Mouse (Mus musculus): ENCODE measurements around the gene Mat1a. TPM values are rescaled to one million over a fixed set of nuclear protein-coding genes. Genes with fewer than 3 reads are reported as not detected.

Gene Mat1a
- polyA plus RNA-seq, 1 experiment: not detected

DNA sequence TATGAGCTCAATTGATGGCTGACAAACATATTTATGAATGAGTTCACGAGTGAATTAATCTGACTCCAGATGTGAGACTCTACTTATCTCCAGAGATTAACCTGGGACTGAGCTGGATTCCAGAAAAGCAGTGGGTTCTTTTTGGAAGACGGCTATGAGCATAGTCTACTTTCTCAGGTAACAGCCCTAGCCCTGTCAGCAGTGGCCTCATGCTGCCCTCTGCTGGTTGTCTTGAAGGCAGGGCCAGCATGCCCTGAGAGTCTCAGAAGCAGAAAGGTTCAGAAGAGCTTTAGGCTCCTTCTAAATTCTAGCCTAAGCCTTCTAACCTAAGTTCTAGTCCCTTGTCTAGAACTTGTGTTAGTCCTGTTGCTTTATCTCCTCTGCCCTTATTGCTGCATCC is 57.8 kb downstream of the Mat1a start:
- Histone ChIP-seq H3K4me1 (ENCODE audit: control insufficient read depth, insufficient read depth, low read length) (no peaks in the 10 kb centered on the region), H3K27ac (ENCODE audit: insufficient read depth, low read depth, low read length) (no peak overlapping the region), H3K4me3 (ENCODE audit: insufficient read depth, low read length) (no peak overlapping the region)
- TF ChIP-seq POLR2A (IDR thresholded peaks at IDR 0.05; ENCODE audit: borderline replicate concordance, low read depth, low read length) (no peak), CTCF (IDR thresholded peaks at IDR 0.05; ENCODE audit: low read depth, low read length) (no peak; the same call in 1 of the 2 replicates)

DNA sequence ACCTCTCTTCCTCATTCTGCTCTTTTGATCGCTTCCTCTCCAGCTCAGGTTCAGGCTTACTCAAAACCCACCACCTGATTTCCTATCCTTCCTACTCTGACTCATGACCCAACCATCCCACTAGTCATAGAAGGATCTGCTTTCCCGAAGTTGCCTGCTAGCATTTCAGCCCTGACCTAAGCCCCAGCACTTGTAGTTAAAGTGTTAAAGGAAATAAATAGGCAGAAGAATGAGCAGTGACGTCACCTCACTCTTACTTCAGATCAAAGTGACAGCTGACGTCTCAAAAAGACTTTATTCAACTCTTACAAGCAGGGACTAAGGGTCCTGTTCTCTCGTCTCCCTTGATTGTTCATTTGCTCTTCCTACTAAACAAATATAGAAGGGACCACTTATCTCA is 62.4 kb downstream of the Mat1a start:
- no peak for TF ChIP-seq POLR2A (IDR thresholded peaks at IDR 0.05; ENCODE audit: borderline replicate concordance, low read depth, low read length)
- TF ChIP-seq CTCF (IDR thresholded peaks at IDR 0.05; ENCODE audit: low read depth, low read length): no peak
- Histone ChIP-seq H3K4me3 (ENCODE audit: insufficient read depth, low read length) (no peak overlapping the region), H3K27ac (ENCODE audit: insufficient read depth, low read depth, low read length) (no peak overlapping the region), H3K4me1 (ENCODE audit: control insufficient read depth, insufficient read depth, low read length) (no peaks in the 10 kb centered on the region)

GRCm38 (mm10) chr14:41168567-41168966 is 63.7 kb downstream of the Mat1a start:
- Histone ChIP-seq H3K27ac (ENCODE audit: insufficient read depth, low read depth, low read length) (no peak overlapping the region), H3K4me3 (ENCODE audit: insufficient read depth, low read length) (no peak overlapping the region), H3K4me1 (ENCODE audit: control insufficient read depth, insufficient read depth, low read length) (no peaks in the 10 kb centered on the region)
- TF ChIP-seq POLR2A (IDR thresholded peaks at IDR 0.05; ENCODE audit: borderline replicate concordance, low read depth, low read length) (no peak), CTCF (IDR thresholded peaks at IDR 0.05; ENCODE audit: low read depth, low read length) (no peak)

GRCm38 (mm10) chr14:41170514-41170913 is 65.7 kb downstream of the Mat1a start:
- TF ChIP-seq POLR2A (IDR thresholded peaks at IDR 0.05; ENCODE audit: borderline replicate concordance, low read depth, low read length) (no peak), CTCF (IDR thresholded peaks at IDR 0.05; ENCODE audit: low read depth, low read length) (no peak)
- Histone ChIP-seq H3K4me3 (ENCODE audit: insufficient read depth, low read length) (no peak overlapping the region), H3K4me1 (ENCODE audit: control insufficient read depth, insufficient read depth, low read length) (no peaks in the 10 kb centered on the region), H3K27ac (ENCODE audit: insufficient read depth, low read depth, low read length) (no peak overlapping the region)

Other genes starting within 250 kb of the Mat1a start
- 0.40 TPM in 1 of 2 replicates, not detected in the other for gene Sh2d4b, start 211.8 kb upstream of the Mat1a start, polyA plus RNA-seq (2012; ENCODE audit: insufficient read depth, insufficient read length, missing spikeins)
- 71.8 and 88.3 TPM in 2 replicates for gene Tspan14, start 138.2 kb upstream of the Mat1a start, polyA plus RNA-seq (2012; ENCODE audit: insufficient read depth, insufficient read length, missing spikeins)
- gene Fam213a, start 91.2 kb upstream of the Mat1a start, polyA plus RNA-seq (2012; ENCODE audit: insufficient read depth, insufficient read length, missing spikeins): 29.1 and 31.6 TPM in 2 replicates
- gene Dydc2, start 35.8 kb upstream of the Mat1a start, polyA plus RNA-seq (2012; ENCODE audit: insufficient read depth, insufficient read length, missing spikeins): not detected in 2 replicates
- gene Dydc1, start 32.1 kb upstream of the Mat1a start, polyA plus RNA-seq (2012; ENCODE audit: insufficient read depth, insufficient read length, missing spikeins): not detected in 2 replicates
- not detected in 2 replicates for gene Sftpa1, start 26.7 kb downstream of the Mat1a start, polyA plus RNA-seq (2012; ENCODE audit: insufficient read depth, insufficient read length, missing spikeins)
- gene Mbl1, start 46.4 kb downstream of the Mat1a start, polyA plus RNA-seq (2012; ENCODE audit: insufficient read depth, insufficient read length, missing spikeins): not detected in 2 replicates
- not detected in 2 replicates for gene Sftpd, start 80.1 kb downstream of the Mat1a start, polyA plus RNA-seq (2012; ENCODE audit: insufficient read depth, insufficient read length, missing spikeins)
- gene Gm2832, start 173.8 kb downstream of the Mat1a start, polyA plus RNA-seq (2012; ENCODE audit: insufficient read depth, insufficient read length, missing spikeins): not detected in 2 replicates
- not detected in 2 replicates for gene Gm5798, start 243.6 kb downstream of the Mat1a start, polyA plus RNA-seq (2012; ENCODE audit: insufficient read depth, insufficient read length, missing spikeins)